In genomic region chr4:104338382-104338781, GRCm38 (mm10) we compare ENCODE assay signal across 8 mouse cellular contexts.
"Had no signal": no experiment of that assay in that cellular context is flagged by ENCODE, and none has a peak within 500 bp of the region (broad histone marks: within the 10 kb centered on the region; RNA-seq: fewer than 3 reads in every experiment).

No protein-coding gene starts in this region.

- DNase-seq: kidney, adult 2 months; kidney, postnatal 25 days; layer of hippocampus, postnatal 36 days; liver, postnatal 0 days; lung, embryonic 14.5 days; spleen, adult 18-20 months; thymus, adult 18-20 months; thymus, postnatal 36 days had no signal
